Mouse (Mus musculus) left cerebral cortex, postnatal 10 days (tissue): ENCODE measurements around the gene Arhgap42. TPM values are rescaled to one million over a fixed set of nuclear protein-coding genes. Genes with fewer than 3 reads are reported as not detected.

Experiments
- DNase-seq, 2 experiments: peaks; one replicate each; pipeline ENCODE4 v3.0.0; 2021 to 2022; ENCODE audit warnings: low spot score in 2 of 2, mixed read lengths in 1 of 2; ENCODE audit errors: extremely low spot score in 1 of 2
- intact Hi-C: fragments of 180-260 bp; cut with DNase I; formaldehyde crosslinking; loops from one replicate; pipeline ENCODE4 v1.15.1; 2025
- total RNA-seq, 2 experiments: library from RNA; stranded (reverse); gene quantifications; 2 replicates each; pipeline ENCODE4 v1.2.3; 2021

The Arhgap42 gene
- total RNA-seq, 2 experiments from 2014 or later: 11.4 to 11.5 TPM

- no peak for DNase-seq
- intact Hi-C loops: no loop called here
Observed at GRCm38 (mm10) chr9:9214296-9214695, 24.6 kb downstream of the Arhgap42 start.

GRCm38 (mm10) chr9:9211411-9212087 is 27.4 kb downstream of the Arhgap42 start:
- intact Hi-C loops: no loop called here
- no peak for DNase-seq

GRCm38 (mm10) chr9:9210464-9210863 is 28.4 kb downstream of the Arhgap42 start:
- intact Hi-C loops: no loop called here

DNA sequence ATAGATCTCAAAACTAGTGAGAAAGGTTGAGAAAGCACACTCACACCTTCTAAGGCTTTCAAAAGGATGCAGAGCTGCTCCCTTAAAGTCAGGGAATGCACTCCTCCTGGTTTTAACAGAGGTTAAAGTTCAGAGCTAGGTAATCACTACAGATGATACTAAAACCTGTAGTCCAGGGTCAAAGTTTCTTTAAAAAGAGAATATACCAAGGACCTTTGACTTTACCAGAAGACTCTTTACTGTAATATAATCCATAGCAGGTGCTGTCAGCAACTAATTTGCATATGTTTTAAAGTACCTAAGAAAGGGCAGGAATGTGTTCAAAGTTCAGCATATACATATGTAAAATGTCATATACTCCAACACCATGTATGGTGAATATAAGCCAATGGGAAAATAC is 30.7 kb downstream of the Arhgap42 start:
- intact Hi-C loops: no loop called here
- DNase-seq: no peak

More at GRCm38 (mm10) chr9:9210464-9210863, 28.4 kb downstream of the Arhgap42 start:
- no peak for DNase-seq

DNA sequence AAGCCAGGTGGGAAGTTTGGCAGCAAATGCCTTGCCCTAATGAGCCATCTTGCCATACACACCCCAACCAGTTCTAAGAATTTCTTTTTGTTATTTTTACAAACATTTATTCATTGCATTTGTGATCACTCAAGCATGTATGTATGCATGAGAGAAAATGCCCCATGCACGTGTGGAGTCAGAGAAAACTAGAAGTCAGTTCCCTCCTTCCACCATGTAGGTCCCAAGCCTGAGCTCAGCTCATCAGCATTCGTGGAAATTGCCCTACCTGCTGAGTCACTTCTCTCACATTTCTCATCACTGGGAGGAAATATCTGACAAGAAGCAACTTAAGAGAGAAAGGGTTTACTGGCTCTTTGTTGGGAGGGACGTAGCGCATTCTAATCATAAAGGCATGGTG is 31.6 kb downstream of the Arhgap42 start:
- intact Hi-C loops: no loop called here
- no peak for DNase-seq

GRCm38 (mm10) chr9:9200827-9201388 is 38.0 kb downstream of the Arhgap42 start:
- intact Hi-C loops: no loop called here
- DNase-seq: peak in 1 of 2 experiments; percentile 26

DNA sequence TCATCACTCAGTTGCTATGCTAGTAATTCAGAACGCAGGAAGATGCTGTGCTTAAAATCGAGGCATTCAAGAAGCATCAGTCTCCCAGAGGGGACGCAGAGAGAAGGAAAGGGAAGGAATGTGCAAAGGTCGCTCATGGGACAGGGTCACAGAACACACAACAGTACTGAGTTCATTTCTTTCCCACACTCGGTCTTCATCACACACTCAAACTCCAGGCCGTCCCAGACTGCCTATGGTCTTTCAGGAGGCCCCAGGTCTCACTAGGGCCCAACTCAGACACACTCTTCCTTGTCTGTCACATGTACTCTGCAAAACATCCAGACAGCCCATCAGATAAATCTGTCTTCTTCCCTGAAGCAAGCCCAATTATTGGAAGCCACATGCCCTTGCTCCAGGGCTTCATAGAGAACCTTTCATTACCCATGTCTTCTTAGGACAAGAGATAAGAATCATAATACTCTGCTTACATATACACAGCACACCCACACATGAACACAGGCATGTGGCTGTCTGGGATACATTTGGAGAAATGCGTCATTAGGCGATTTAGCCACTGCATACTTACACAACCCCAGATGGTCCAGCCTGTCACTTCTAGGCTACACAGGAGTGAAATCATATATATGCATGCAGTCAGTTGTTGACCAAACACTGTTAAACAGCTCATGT is 39.6 kb downstream of the Arhgap42 start:
- intact Hi-C loops: no loop called here
- no peak for DNase-seq

- no peak for DNase-seq
- intact Hi-C loops: no loop called here
Observed at GRCm38 (mm10) chr9:9198645-9199044, 40.3 kb downstream of the Arhgap42 start.

- intact Hi-C loops: no loop called here
- no peak for DNase-seq
Observed at GRCm38 (mm10) chr9:9196046-9196445, 42.9 kb downstream of the Arhgap42 start.

DNA sequence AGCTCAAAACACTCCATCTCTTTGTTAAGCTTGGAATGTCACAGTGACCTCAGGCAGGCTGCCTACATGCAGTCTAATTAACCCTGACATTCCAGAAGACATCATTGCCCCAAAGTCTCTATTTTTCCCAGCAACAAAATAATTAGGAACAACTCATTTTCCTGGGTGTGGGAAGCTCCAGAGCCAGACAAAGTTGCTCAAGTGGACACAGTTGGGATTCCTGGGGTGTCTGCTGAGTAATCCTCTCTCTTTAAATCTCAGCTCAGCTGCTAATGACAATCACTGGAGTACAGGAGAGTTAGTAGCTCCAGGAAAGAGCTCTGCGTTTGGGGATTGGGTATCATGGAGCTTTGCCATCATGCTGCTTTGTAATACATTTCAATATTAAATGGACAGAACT is 44.4 kb downstream of the Arhgap42 start:
- no peak for DNase-seq
- intact Hi-C loops: no loop called here

GRCm38 (mm10) chr9:9192716-9193115 is 46.2 kb downstream of the Arhgap42 start:
- no peak for DNase-seq

GRCm38 (mm10) chr9:9190835-9191234 is 48.1 kb downstream of the Arhgap42 start:
- DNase-seq: no peak
- intact Hi-C loops: no loop called here

More at GRCm38 (mm10) chr9:9192716-9193115, 46.2 kb downstream of the Arhgap42 start:
- intact Hi-C loops: no loop called here

DNA sequence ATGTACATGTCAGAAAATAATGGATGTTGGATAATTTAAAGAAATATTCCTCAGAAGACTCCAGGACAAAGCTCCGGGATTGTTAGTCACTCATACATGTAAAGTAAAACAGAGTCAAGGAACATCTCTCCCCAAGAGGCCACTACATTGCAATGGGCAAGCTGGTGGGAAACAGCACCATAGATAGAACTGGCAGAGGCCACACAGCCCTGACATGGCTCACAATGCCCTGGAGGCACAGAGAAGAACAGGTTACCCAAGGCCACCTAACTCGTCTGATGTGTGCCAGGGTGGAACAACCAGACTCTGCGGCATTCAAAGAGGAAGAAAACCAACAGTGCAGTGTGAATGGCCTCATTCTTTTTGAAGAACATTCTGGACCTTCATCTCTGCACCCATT is 50.7 kb downstream of the Arhgap42 start:
- intact Hi-C loops: no loop called here
- DNase-seq: no peak

- DNase-seq: no peak
- intact Hi-C loops: no loop called here
Observed at GRCm38 (mm10) chr9:9177745-9178144, 61.2 kb downstream of the Arhgap42 start.

DNA sequence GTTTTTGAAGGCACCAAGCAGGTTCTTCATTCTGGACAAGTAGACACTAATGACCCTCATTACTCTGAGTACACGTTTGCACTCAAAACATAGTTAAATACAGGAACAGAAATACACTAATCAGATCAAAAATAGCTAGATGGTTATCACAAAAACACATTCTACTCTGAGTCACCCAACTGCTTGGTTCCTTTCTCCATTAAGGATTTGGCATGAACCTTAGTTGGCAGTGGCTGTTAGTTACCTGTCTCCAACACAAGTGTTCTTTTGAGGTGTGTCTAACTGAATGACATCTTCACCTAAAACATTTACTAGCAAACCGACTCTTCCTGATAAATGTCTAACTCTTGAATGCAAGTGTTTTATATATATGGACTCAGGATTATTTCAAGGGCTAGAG is 64.0 kb downstream of the Arhgap42 start:
- intact Hi-C loops: no loop called here
- no peak for DNase-seq

- DNase-seq: no peak
- intact Hi-C loops: no loop called here
Observed at GRCm38 (mm10) chr9:9174206-9174605, 64.7 kb downstream of the Arhgap42 start.

GRCm38 (mm10) chr9:9173091-9173490 is 65.8 kb downstream of the Arhgap42 start:
- DNase-seq: no peak
- intact Hi-C loops: no loop called here

DNA sequence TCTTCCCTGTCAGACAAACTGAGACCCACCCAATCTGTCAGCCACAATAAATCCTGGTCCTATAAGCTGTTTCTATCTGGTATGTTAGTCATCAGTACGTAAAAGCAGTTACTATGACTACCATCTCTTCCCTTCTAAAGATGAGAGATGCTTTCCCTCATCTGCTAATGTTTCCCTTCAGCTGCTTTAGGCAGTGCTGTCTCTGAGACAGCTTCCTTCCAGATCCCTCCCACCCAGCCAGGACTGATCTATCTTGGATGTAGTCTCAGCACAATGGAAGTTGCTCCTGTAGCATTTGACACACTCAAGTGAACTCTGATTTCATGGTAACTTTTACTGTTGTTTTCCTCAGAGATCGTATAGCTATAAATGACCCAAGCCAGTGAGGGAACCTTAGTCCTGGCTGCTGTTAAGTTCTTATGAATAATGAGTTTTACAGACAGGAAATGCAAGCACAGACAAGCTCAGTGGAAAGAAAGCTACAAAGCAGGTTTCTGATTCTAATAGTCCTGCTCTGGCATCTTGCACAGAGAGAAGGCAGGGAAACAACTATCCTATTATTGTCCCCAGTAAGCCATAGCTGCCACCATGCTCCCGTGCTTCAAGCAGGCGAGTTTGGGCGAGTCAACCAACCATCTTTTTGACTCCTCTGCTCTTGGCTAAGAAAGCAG is 67.6 kb downstream of the Arhgap42 start:
- DNase-seq: no peak
- intact Hi-C loops: no loop called here

GRCm38 (mm10) chr9:9165641-9166063 is 73.2 kb downstream of the Arhgap42 start:
- intact Hi-C loops: no loop called here
- peak in 1 of 2 experiments; percentile 43 for DNase-seq

- intact Hi-C loops: no loop called here
Observed at GRCm38 (mm10) chr9:9160736-9161135, 78.2 kb downstream of the Arhgap42 start.

More at GRCm38 (mm10) chr9:9160736-9161135, 78.2 kb downstream of the Arhgap42 start:
- no peak for DNase-seq
